Mouse (Mus musculus) heart, embryonic 12.5 days (tissue): ENCODE data around the gene Fmo2. TPM values are rescaled to one million over a fixed set of nuclear protein-coding genes. Genes with fewer than 3 reads are reported as not detected.

Experiments used
- ATAC-seq: fragments of 200-750 bp; cut with Nextera tagmentation; 2 replicates; pipeline ENCODE4 v1.8.0; 2017; ENCODE audit warnings: moderate TSS enrichment, moderate library complexity; ENCODE audit not compliant: insufficient number of reproducible peaks, low FRiP score
- H3K27ac ChIP-seq: fragments of 300-500 bp; sonication (generic); 2 replicates; pipeline ENCODE4 v1.5.1; 2016; ENCODE audit warnings: mild to moderate bottlenecking, moderate library complexity; ENCODE audit not compliant: poor library complexity, severe bottlenecking
- H3K27me3 ChIP-seq: fragments of 300-500 bp; sonication (generic); replicated peaks from 2 replicates; pipeline ENCODE4 v1.6.1; 2016; ENCODE audit warnings: mild to moderate bottlenecking, moderate library complexity
- H3K36me3 ChIP-seq: fragments of 300-500 bp; sonication (generic); 2 replicates; pipeline ENCODE4 v1.6.1; 2016; ENCODE audit warnings: mild to moderate bottlenecking, moderate library complexity
- H3K4me1 ChIP-seq: fragments of 300-500 bp; sonication (generic); replicated peaks from 2 replicates; pipeline ENCODE4 v1.6.1; 2016; ENCODE audit warnings: mild to moderate bottlenecking
- H3K4me2 ChIP-seq: fragments of 300-500 bp; sonication (generic); 2 replicates; pipeline ENCODE4 v1.6.1; 2016; ENCODE audit warnings: mild to moderate bottlenecking, moderate library complexity
- H3K4me3 ChIP-seq: fragments of 300-500 bp; sonication (generic); 2 replicates; pipeline ENCODE4 v1.5.1; 2016; ENCODE audit warnings: mild to moderate bottlenecking
- H3K9ac ChIP-seq: fragments of 300-500 bp; sonication (generic); 2 replicates; pipeline ENCODE4 v1.6.1; 2016; ENCODE audit warnings: mild to moderate bottlenecking, moderate library complexity
- H3K9me3 ChIP-seq: fragments of 300-500 bp; sonication (generic); replicated peaks from 2 replicates; pipeline ENCODE4 v1.6.1; 2016; ENCODE audit warnings: mild to moderate bottlenecking, moderate library complexity
- WGBS: fragments of 180-500 bp; shearing (Covaris S2); methylation state at CpG from one replicate; pipeline ENCODE4 v1.1.7; 2016; 5-methylcytosine and 5-hydroxymethylcytosine counted together
- polyA plus RNA-seq: library from polyadenylated mRNA; unstranded; fragments of >200 nt; fragmentation: Nextera tagmentation; extraction: Ambion mirVana; gene quantifications from 2 replicates; pipeline ENCODE4 v1.2.1, GENCODE M21; 2016

The Fmo2 gene
- polyA plus RNA-seq, 1 experiment from 2014 or later, result 1.4 TPM

GRCm38 (mm10) chr1:162834342-162834741 is 64.2 kb downstream of the Fmo2 start:
- Histone ChIP-seq H3K4me3 (no peak overlapping the region), H3K36me3 (no peaks in the 10 kb centered on the region), H3K4me1 (no peaks in the 10 kb centered on the region), H3K9ac (no peak overlapping the region), H3K27ac (no peak overlapping the region), H3K9me3 (no peaks in the 10 kb centered on the region), H3K27me3 (no peaks in the 10 kb centered on the region), H3K4me2 (no peak overlapping the region)
- ATAC-seq, result no peak
- WGBS, result 76% methylated on average over 5 of the region's 5 CpGs

GRCm38 (mm10) chr1:162832574-162832953 is 66.0 kb downstream of the Fmo2 start:
- peak overlapping the region; percentile 24 for H3K4me2 ChIP-seq

GRCm38 (mm10) chr1:162831838-162832573 is 66.5 kb downstream of the Fmo2 start:
- Histone ChIP-seq H3K36me3 (no peaks in the 10 kb centered on the region), H3K27ac (no peak overlapping the region), H3K9ac (no peak overlapping the region), H3K4me1 (no peaks in the 10 kb centered on the region), H3K27me3 (no peaks in the 10 kb centered on the region), H3K4me2 (peak overlapping the region; percentile 24), H3K4me3 (no peak overlapping the region), H3K9me3 (no peaks in the 10 kb centered on the region)
- 8% methylated on average over 5 of the region's 5 CpGs for WGBS
- ATAC-seq, result no peak

More at GRCm38 (mm10) chr1:162832574-162832953, 66.0 kb downstream of the Fmo2 start:
- Histone ChIP-seq H3K36me3 (no peaks in the 10 kb centered on the region), H3K9ac (no peak overlapping the region), H3K9me3 (no peaks in the 10 kb centered on the region), H3K4me1 (no peaks in the 10 kb centered on the region), H3K27ac (no peak overlapping the region), H3K4me3 (no peak overlapping the region), H3K27me3 (no peaks in the 10 kb centered on the region)
- 49% methylated on average over 5 of the region's 5 CpGs for WGBS
- ATAC-seq, result no peak

Other genes with a start within 250 kb of the Fmo2 start
- not detected in 2 replicates for gene Myocos, start 240.5 kb downstream of the Fmo2 start, polyA plus RNA-seq
- gene Prrc2c, start 158.2 kb downstream of the Fmo2 start, polyA plus RNA-seq, result 90.9 and 96.7 TPM in 2 replicates
- not detected in 2 replicates for gene Fmo4, start 84.8 kb downstream of the Fmo2 start, polyA plus RNA-seq
- gene Fmo1, start 32.1 kb downstream of the Fmo2 start, polyA plus RNA-seq, result 2.2 and 2.8 TPM in 2 replicates
- gene Fmo6, start 38.8 kb upstream of the Fmo2 start, polyA plus RNA-seq, result not detected in 2 replicates
- gene Fmo3, start 85.8 kb upstream of the Fmo2 start, polyA plus RNA-seq, result not detected in 2 replicates
- not detected in 2 replicates for gene Mroh9, start 186.9 kb upstream of the Fmo2 start, polyA plus RNA-seq